Mouse (Mus musculus) urinary bladder, adult 18-20 months (tissue): ENCODE measurements around the gene Zfy1.
"Not testable (repeated sequence)": the region's sequence is repeated elsewhere in the genome, so short reads cannot be mapped to it uniquely, and the experiment has no call there.

ENCODE experiments used
- DNase-seq, 2 experiments: peaks; one replicate each; pipeline ENCODE4 v3.0.0; 2022; ENCODE audit warnings: low spot score in 2 of 2, mixed read lengths in 2 of 2

Gene Zfy1

GRCm38 (mm10) chrY:797309-797708 is at the start of gene Zfy1:
Gene Zfy1, minus strand, starts transcription at chrY:797409.
- not testable (repeated sequence) for DNase-seq

GRCm38 (mm10) chrY:818396-818795 is 21.2 kb upstream of the Zfy1 start, which contains the start of gene Uba1y:
Gene Uba1y, plus strand, starts transcription at chrY:818649.
- no peak for DNase-seq

GRCm38 (mm10) chrY:808991-809661 is 11.9 kb upstream of the Zfy1 start:
- DNase-seq = peak in 1 of 2 experiments; percentile 11
